Mouse (Mus musculus): ENCODE measurements around the gene Gm20388. TPM values are rescaled to one million over a fixed set of nuclear protein-coding genes. Genes with fewer than 3 reads are reported as not detected.
"Not testable (repeated sequence)": the region's sequence is repeated elsewhere in the genome, so short reads cannot be mapped to it uniquely, and the experiment has no call there.

Gene Gm20388
- polyA plus RNA-seq, 1 experiment, result 49.7 TPM

DNA sequence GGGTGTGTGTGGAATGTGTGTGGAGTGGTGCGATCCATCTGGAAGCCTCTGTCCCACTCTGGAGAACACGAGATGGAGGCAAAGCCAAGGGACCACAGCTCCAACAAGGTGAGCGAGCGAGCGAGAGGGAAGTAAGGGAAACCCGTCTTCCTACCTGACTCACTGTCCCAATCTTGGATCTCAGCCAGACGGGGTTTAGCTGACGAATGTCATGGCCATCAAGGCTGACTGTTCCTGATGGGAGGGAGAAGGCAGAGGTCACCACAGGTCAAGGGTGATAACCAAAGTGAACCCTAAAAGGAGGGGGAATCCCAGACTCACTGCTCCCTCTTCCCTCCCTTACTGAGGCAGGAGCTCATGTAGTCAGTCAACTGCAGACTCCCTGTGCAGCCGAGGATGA lies 4049.4 kb downstream of the Gm20388 start:
- H3K27ac ChIP-seq (ENCODE audit: insufficient read depth, low read depth, low read length), result no peak overlapping the region
- DNase-seq, result no peak
- no peak overlapping the region for H3K4me3 ChIP-seq (ENCODE audit: insufficient read depth, low read depth, low read length)
- no peaks in the 10 kb centered on the region for H3K36me3 ChIP-seq (ENCODE audit: control insufficient read depth, insufficient read depth, low read length)
- H3K27me3 ChIP-seq (replicated peaks; ENCODE audit: control insufficient read depth, insufficient read depth, low read length), result no peaks in the 10 kb centered on the region
- TF ChIP-seq CTCF (conservative IDR thresholded peaks at IDR 0.05; ENCODE audit: insufficient read depth, insufficient read length, low read depth, low read length) (no peak), POLR2A (IDR thresholded peaks at IDR 0.05; ENCODE audit: low read depth, low read length) (no peak)
- H3K4me1 ChIP-seq (ENCODE audit: control insufficient read depth, insufficient read depth, low read length), result no peaks in the 10 kb centered on the region
- 84% methylated on average over 9 of the region's 9 CpGs for WGBS

DNA sequence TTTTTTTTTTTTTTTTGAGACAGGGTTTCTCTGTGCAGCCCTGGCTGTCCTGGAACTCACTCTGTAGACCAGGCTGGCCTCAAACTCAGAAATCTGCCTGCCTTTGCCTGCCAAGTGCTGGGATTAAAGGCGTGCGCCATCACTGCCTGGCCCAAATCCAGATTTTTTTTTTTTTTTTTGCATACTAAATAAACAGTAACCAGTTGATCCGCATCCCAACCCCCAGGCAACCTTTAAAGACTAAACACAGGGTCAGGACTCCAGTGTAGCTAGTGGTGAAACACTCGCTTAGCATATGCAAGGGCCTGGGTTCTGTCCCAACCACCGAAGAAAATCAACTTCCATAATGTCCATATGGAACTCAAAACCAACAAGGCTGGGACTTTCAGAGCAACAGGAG lies 4049.9 kb downstream of the Gm20388 start:
- DNase-seq, result peak; percentile 29
- H3K4me1 ChIP-seq (ENCODE audit: control insufficient read depth, insufficient read depth, low read length); H3K27ac ChIP-seq (ENCODE audit: insufficient read depth, low read depth, low read length); H3K27me3 ChIP-seq (replicated peaks; ENCODE audit: control insufficient read depth, insufficient read depth, low read length); H3K36me3 ChIP-seq (ENCODE audit: control insufficient read depth, insufficient read depth, low read length); H3K4me3 ChIP-seq (ENCODE audit: insufficient read depth, low read depth, low read length): not testable (repeated sequence)
- 54% methylated on average over 5 of the region's 5 CpGs for WGBS

DNA sequence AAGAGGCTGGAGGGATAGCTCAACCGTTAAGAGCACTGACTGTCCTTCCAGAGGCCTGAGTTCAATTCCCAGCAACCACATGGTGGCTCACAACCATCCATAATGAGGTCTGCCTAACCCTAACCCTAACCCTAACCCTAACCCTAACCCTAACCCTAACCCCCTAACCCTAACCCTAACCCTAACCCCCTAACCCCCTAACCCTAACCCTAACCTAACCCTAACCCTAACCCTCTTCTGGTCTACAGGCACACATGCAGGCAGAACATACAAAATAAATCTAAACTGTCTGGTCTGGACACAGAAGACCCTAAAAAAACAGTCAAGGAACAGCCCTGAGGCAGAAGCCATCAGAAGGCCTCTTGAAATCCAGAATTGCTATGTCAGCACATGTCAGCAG lies 4050.7 kb downstream of the Gm20388 start:
- Histone ChIP-seq H3K27me3 (replicated peaks; ENCODE audit: control insufficient read depth, insufficient read depth, low read length) (no peaks in the 10 kb centered on the region), H3K4me1 (ENCODE audit: control insufficient read depth, insufficient read depth, low read length) (no peaks in the 10 kb centered on the region), H3K36me3 (ENCODE audit: control insufficient read depth, insufficient read depth, low read length) (no peaks in the 10 kb centered on the region; the same call in 1 of the 2 replicates), H3K27ac (ENCODE audit: insufficient read depth, low read depth, low read length) (no peak overlapping the region), H3K4me3 (ENCODE audit: insufficient read depth, low read depth, low read length) (no peak overlapping the region)
- DNase-seq, result no peak
- WGBS, result 79% methylated on average over 1 of the region's 1 CpGs
- TF ChIP-seq CTCF (conservative IDR thresholded peaks at IDR 0.05; ENCODE audit: insufficient read depth, insufficient read length, low read depth, low read length), result no peak
- TF ChIP-seq POLR2A (IDR thresholded peaks at IDR 0.05; ENCODE audit: low read depth, low read length), result no peak

DNA sequence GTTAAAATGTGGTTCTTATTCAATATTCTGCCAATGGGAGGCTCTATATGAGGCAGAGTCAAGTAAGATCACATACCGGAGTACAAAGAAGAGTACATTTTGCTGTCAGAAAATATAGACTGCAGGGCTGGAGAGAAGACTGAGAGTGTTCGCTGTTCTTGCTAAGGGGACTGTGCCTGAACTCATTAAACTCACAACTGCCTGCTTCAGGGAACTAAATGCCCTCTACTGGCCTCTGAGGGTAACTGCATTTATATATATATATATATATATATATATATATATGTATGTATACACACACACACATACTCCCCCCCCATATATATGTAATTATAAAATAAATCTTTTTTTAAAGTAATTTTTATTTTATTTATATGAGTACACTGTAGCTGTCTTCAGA lies 4056.3 kb downstream of the Gm20388 start:
- 61% methylated on average over 2 of the region's 2 CpGs for WGBS
- no peak for DNase-seq
- Histone ChIP-seq H3K4me1 (ENCODE audit: control insufficient read depth, insufficient read depth, low read length) (no peaks in the 10 kb centered on the region), H3K36me3 (ENCODE audit: control insufficient read depth, insufficient read depth, low read length) (no peaks in the 10 kb centered on the region; the same call in 1 of the 2 replicates), H3K27me3 (replicated peaks; ENCODE audit: control insufficient read depth, insufficient read depth, low read length) (no peaks in the 10 kb centered on the region), H3K4me3 (ENCODE audit: insufficient read depth, low read depth, low read length) (no peak overlapping the region), H3K27ac (ENCODE audit: insufficient read depth, low read depth, low read length) (no peak overlapping the region)
- TF ChIP-seq POLR2A (IDR thresholded peaks at IDR 0.05; ENCODE audit: low read depth, low read length) (no peak), CTCF (conservative IDR thresholded peaks at IDR 0.05; ENCODE audit: insufficient read depth, insufficient read length, low read depth, low read length) (0 out of 2 replicates have a peak, but pooled peaks have one; percentile 10)

DNA sequence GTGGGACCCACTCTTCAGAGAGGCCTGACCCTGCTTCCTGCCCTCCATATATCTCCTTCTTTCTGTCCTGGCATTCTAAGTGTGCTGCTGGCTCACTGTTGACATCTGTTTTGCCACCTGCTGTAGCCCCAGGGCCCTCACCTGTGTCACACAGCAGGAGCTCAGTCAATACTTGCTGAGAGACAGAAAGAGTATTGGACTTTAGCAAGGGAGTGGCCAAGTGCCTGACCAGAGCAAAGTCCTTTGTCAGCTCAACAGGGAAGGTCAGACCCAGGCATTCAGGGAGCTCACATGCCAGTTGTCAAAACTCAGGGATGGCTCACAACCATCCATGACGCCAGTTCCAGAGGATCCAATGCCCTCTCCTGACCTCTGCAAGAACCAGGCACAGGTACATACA lies 4062.9 kb downstream of the Gm20388 start:
- WGBS, result 47% methylated on average over 1 of the region's 1 CpGs
- no peak for TF ChIP-seq POLR2A (IDR thresholded peaks at IDR 0.05; ENCODE audit: low read depth, low read length)
- no peak for TF ChIP-seq CTCF (conservative IDR thresholded peaks at IDR 0.05; ENCODE audit: insufficient read depth, insufficient read length, low read depth, low read length)
- H3K27ac ChIP-seq (ENCODE audit: insufficient read depth, low read depth, low read length), result 0 out of 2 replicates have a peak overlapping the region, but pooled peaks have one; percentile 24

DNA sequence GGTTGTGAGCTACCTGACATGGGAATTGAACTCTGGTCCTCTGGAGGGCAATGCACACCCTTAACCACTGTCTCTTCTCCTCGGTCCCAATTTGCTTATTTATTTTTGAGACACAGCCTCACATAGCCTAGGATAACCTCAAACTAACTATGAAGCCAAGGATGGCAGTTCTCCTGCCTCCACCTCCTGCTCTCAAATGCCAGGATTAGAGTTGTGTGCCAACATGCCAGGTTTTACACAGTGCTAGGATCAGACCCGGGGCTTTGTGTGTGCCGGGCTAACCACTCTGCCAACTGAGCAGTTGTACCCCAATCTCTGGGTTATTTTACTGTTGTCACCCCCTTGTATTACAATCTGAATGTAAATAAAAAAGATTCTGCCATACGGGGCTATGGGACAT lies 4066.9 kb downstream of the Gm20388 start:
- Histone ChIP-seq H3K27me3 (replicated peaks; ENCODE audit: control insufficient read depth, insufficient read depth, low read length) (no peaks in the 10 kb centered on the region), H3K36me3 (ENCODE audit: control insufficient read depth, insufficient read depth, low read length) (no peaks in the 10 kb centered on the region), H3K4me1 (ENCODE audit: control insufficient read depth, insufficient read depth, low read length) (peaks cover 6% of the 10 kb centered on the region), H3K27ac (ENCODE audit: insufficient read depth, low read depth, low read length) (no peak overlapping the region), H3K4me3 (ENCODE audit: insufficient read depth, low read depth, low read length) (no peak overlapping the region)
- TF ChIP-seq CTCF (conservative IDR thresholded peaks at IDR 0.05; ENCODE audit: insufficient read depth, insufficient read length, low read depth, low read length) (no peak), POLR2A (IDR thresholded peaks at IDR 0.05; ENCODE audit: low read depth, low read length) (no peak)
- no peak for DNase-seq
- WGBS, result 86% methylated on average over 4 of the region's 4 CpGs

More for the DNA sequence above, 4062.9 kb downstream of the Gm20388 start:
- no peaks in the 10 kb centered on the region for H3K36me3 ChIP-seq (ENCODE audit: control insufficient read depth, insufficient read depth, low read length)
- peak; percentile 85 for DNase-seq
- no peak overlapping the region for H3K4me3 ChIP-seq (ENCODE audit: insufficient read depth, low read depth, low read length)
- H3K27me3 ChIP-seq (replicated peaks; ENCODE audit: control insufficient read depth, insufficient read depth, low read length), result no peaks in the 10 kb centered on the region
- no peaks in the 10 kb centered on the region for H3K4me1 ChIP-seq (ENCODE audit: control insufficient read depth, insufficient read depth, low read length)

DNA sequence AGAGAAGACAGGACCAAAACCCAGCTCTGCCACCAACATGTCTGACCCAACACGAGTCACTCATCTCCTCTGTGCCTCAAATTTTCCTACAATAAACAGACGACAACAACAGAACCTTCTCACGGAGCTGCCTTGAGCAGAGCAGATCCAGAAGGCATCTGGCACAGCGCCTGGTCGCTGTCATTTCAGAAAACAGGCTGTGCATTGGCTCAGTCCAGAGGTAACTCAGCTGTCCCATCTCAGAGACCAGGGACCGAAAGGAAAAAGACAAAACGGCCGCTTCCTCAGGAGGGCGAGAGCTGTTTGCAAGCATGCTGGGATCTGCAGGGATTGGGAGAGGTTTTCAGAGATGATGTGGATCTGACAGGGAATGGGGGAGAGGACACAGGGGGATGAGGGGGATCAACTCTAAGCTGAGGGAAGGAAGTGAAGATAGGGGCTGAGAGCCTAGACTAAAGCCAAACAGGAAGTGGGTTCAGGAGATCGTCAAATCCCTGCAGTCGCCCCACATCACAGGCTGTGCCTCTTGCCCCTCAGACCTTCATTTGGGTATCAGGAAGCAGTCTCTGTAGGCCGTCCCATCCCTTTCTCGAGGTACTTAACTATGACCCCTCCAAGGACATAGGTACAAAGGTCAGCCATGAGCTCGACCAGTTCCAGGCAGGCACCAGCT lies 4067.7 kb downstream of the Gm20388 start:
- Histone ChIP-seq H3K4me3 (ENCODE audit: insufficient read depth, low read depth, low read length) (no peak overlapping the region), H3K27me3 (replicated peaks; ENCODE audit: control insufficient read depth, insufficient read depth, low read length) (no peaks in the 10 kb centered on the region), H3K36me3 (ENCODE audit: control insufficient read depth, insufficient read depth, low read length) (no peaks in the 10 kb centered on the region), H3K4me1 (ENCODE audit: control insufficient read depth, insufficient read depth, low read length) (peaks cover 8% of the 10 kb centered on the region), H3K27ac (ENCODE audit: insufficient read depth, low read depth, low read length) (no peak overlapping the region)
- peak; percentile 17 for DNase-seq
- TF ChIP-seq POLR2A (IDR thresholded peaks at IDR 0.05; ENCODE audit: low read depth, low read length) (no peak), CTCF (conservative IDR thresholded peaks at IDR 0.05; ENCODE audit: insufficient read depth, insufficient read length, low read depth, low read length) (no peak)
- 56% methylated on average over 14 of the region's 14 CpGs for WGBS

Measured in kidney, adult 2 months (tissue).